Mouse (Mus musculus) cortical plate, adult 2 months (tissue): ENCODE measurements around the gene Prr7. TPM values are rescaled to one million over a fixed set of nuclear protein-coding genes. Genes with fewer than 3 reads are reported as not detected.
"Not testable (repeated sequence)": the region's sequence is repeated elsewhere in the genome, so short reads cannot be mapped to it uniquely, and the experiment has no call there.

ENCODE experiments used
- H3K27ac ChIP-seq: fragments of 200-500 bp; 2 replicates; pipeline ENCODE4 v1.5.1; 2012; ENCODE audit warnings: low read length, control low read depth, inconsistent platforms; ENCODE audit not compliant: insufficient read depth
- H3K4me1 ChIP-seq: fragments of 200-500 bp; 2 replicates; pipeline ENCODE4 v1.6.1; 2011; ENCODE audit warnings: low read length; ENCODE audit not compliant: control insufficient read depth, insufficient read depth
- H3K4me3 ChIP-seq: fragments of 200-500 bp; 2 replicates; pipeline ENCODE4 v1.5.1; 2011; ENCODE audit warnings: mild to moderate bottlenecking, low read length, control low read depth; ENCODE audit not compliant: insufficient read depth
- CTCF ChIP-seq: fragments of 200-500 bp; IDR thresholded peaks from 2 replicates; pipeline ENCODE4 v1.5.1; 2011; ENCODE audit warnings: mild to moderate bottlenecking, control low read depth, low read length; ENCODE audit not compliant: insufficient read depth; ENCODE audit errors: extremely low read depth
- POLR2A ChIP-seq: fragments of 200-500 bp; IDR thresholded peaks from 2 replicates; pipeline ENCODE4 v1.6.1; 2011; ENCODE audit warnings: mild to moderate bottlenecking, low read length, control low read depth; ENCODE audit not compliant: insufficient read depth; ENCODE audit errors: extremely low read depth
- polyA plus RNA-seq: library from polyadenylated mRNA; depleted of rRNA; stranded (reverse); fragments of >200 nt; gene quantifications from 2 replicates; pipeline ENCODE4 v1.2.3, GENCODE M21; 2012

Prr7 gene
- polyA plus RNA-seq, 1 experiment, result 73.5 TPM

GRCm38 (mm10) chr13:55430566-55430965, 33.5 kb upstream of the Prr7 start:
- no peak overlapping the region for H3K4me3 ChIP-seq
- TF ChIP-seq POLR2A (no peak), CTCF (no peak)

GRCm38 (mm10) chr13:55431889-55432685, 32.0 kb upstream of the Prr7 start:
- H3K27ac ChIP-seq, result no peak overlapping the region
- H3K4me3 ChIP-seq, result no peak overlapping the region
- H3K4me1 ChIP-seq, result no peaks in the 10 kb centered on the region
- TF ChIP-seq POLR2A (no peak), CTCF (no peak)

More at GRCm38 (mm10) chr13:55430566-55430965, 33.5 kb upstream of the Prr7 start:
- Histone ChIP-seq H3K4me1 (no peaks in the 10 kb centered on the region), H3K27ac (no peak overlapping the region)

GRCm38 (mm10) chr13:55437111-55437629, 26.9 kb upstream of the Prr7 start:
- H3K4me1 ChIP-seq, H3K27ac ChIP-seq: not testable (repeated sequence)

GRCm38 (mm10) chr13:55443799-55444285, 20.2 kb upstream of the Prr7 start:
- peaks cover 5% of the 10 kb centered on the region for H3K4me1 ChIP-seq
- peak overlapping the region; percentile 77 for H3K4me3 ChIP-seq
- H3K27ac ChIP-seq, result no peak overlapping the region
- TF ChIP-seq POLR2A, result no peak
- no peak for TF ChIP-seq CTCF

More at GRCm38 (mm10) chr13:55437111-55437629, 26.9 kb upstream of the Prr7 start:
- H3K4me3 ChIP-seq, result not testable (repeated sequence)

- peak overlapping the region; percentile 87 for H3K27ac ChIP-seq
- H3K4me1 ChIP-seq, result peaks cover 5% of the 10 kb centered on the region
- peak overlapping the region; percentile 77 for H3K4me3 ChIP-seq
- TF ChIP-seq POLR2A (peak; percentile 88), CTCF (no peak)
Measured at GRCm38 (mm10) chr13:55444286-55444936, 19.7 kb upstream of the Prr7 start.

- Histone ChIP-seq H3K4me1 (peaks cover 5% of the 10 kb centered on the region), H3K27ac (peak within 1 kb of the TSS; percentile 87), H3K4me3 (peak within 1 kb of the TSS; percentile 77)
- no peak for TF ChIP-seq CTCF
- no peak for TF ChIP-seq POLR2A
Measured at GRCm38 (mm10) chr13:55444937-55445315, 19.1 kb upstream of the Prr7 start, which contains the start of gene Grk6. Gene Grk6, plus strand, starts transcription at chr13:55445072.

- Histone ChIP-seq H3K27ac (peak overlapping the region; percentile 72; the same call in 1 of the 2 replicates), H3K4me1 (peaks cover 5% of the 10 kb centered on the region), H3K4me3 (peak overlapping the region; percentile 69)
- no peak for TF ChIP-seq CTCF
- no peak for TF ChIP-seq POLR2A
Measured at GRCm38 (mm10) chr13:55445361-55446091, 18.5 kb upstream of the Prr7 start.

GRCm38 (mm10) chr13:55446483-55447105, 17.5 kb upstream of the Prr7 start:
- no peak overlapping the region for H3K27ac ChIP-seq
- peaks cover 5% of the 10 kb centered on the region for H3K4me1 ChIP-seq
- TF ChIP-seq POLR2A, result no peak
- no peak for TF ChIP-seq CTCF
- H3K4me3 ChIP-seq, result peak overlapping the region; percentile 69

GRCm38 (mm10) chr13:55447543-55447943, 16.5 kb upstream of the Prr7 start:
- Histone ChIP-seq H3K27ac (no peak overlapping the region), H3K4me1 (peaks cover 5% of the 10 kb centered on the region), H3K4me3 (no peak overlapping the region)
- no peak for TF ChIP-seq POLR2A
- no peak for TF ChIP-seq CTCF
